Mouse (Mus musculus) retina, adult 2 months (tissue): ENCODE data around the gene Gm49354.
"Not testable (repeated sequence)": the region's sequence is repeated elsewhere in the genome, so short reads cannot be mapped to it uniquely, and the experiment has no call there.

Source experiments
- DNase-seq: peaks from one replicate; pipeline ENCODE4 v3.0.0-alpha.2; 2012; ENCODE audit warnings: low read depth, low spot score

Gene Gm49354

DNA sequence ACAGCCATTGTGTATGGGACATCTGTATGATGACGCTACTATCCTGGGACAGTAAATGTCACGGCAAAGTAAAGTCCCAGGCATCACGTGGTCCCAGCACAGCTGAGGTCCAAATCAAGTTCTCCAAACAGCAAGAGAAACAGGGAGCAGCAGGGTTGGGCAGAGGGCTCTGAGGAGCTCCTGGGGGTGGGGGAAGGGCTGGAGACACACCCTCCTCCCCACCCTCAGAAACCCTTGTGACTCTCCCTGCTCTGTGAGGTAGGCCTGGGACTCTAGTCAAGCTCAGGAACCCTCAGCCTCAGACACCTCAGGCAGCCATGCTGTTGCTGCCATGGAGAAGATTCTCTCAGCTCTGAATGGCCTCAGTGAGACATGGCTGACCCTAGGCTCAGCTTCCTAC is 70.1 kb downstream of the Gm49354 start, which contains the start of gene Spata31d1b:
Spata31d1b (plus strand) TSS at position 301 of the 400 bp plus-strand sequence.
- DNase-seq: not testable (repeated sequence)

DNA sequence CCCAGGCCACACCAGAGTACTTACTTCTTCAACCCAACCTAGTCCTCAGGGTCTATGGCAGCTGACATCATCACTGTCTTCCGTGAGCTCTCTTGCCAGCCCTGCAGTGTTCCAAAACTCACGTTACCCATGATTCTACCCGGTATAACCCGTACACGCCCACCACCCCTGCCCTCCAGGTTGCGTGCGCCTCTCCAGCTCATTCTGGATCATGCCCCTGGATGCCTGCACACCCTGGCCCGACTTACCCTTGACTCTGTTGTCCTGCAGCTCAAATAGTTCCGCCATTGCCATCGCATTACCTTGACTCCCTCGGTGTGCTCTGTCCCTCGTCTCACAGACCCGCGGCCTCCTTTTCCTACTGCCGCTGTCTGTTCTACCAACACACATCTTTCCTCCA is 71.8 kb downstream of the Gm49354 start, which contains the start of gene Spata31d1a:
Spata31d1a (minus strand) TSS at position 101 of the 400 bp plus-strand sequence.
- no peak for DNase-seq
